Mouse (Mus musculus): ENCODE results near the gene Akip1. TPM values are rescaled to one million over a fixed set of nuclear protein-coding genes. Genes with fewer than 3 reads are reported as not detected.

Gene Akip1
- 10 to 100 TPM; 12.7 to 12.8 TPM for total RNA-seq (2021)

GRCm38 (mm10) chr7:109703190-109704015 lies at the start of gene Akip1, which contains the start of gene St5:
Gene Akip1, plus strand, starts transcription at chr7:109703690.
Gene St5, minus strand, starts transcription at chr7:109703605.
- DNase-seq (ENCODE audit: low spot score) = peak; percentile 88
- intact Hi-C loops (cut with DNase I) = no loop called here

GRCm38 (mm10) chr7:109654871-109655270 lies 48.6 kb upstream of the Akip1 start:
- DNase-seq (ENCODE audit: low spot score) = no peak
- intact Hi-C loops (cut with DNase I) = no loop called here

- intact Hi-C loops (cut with DNase I) = no loop called here
- no peak for DNase-seq (ENCODE audit: low spot score)
Observed at GRCm38 (mm10) chr7:109657884-109658283, 45.6 kb upstream of the Akip1 start.

GRCm38 (mm10) chr7:109659278-109659677 lies 44.2 kb upstream of the Akip1 start:
- intact Hi-C loops (cut with DNase I) = no loop called here

GRCm38 (mm10) chr7:109662626-109663025 lies 40.9 kb upstream of the Akip1 start:
- intact Hi-C loops (cut with DNase I) = no loop called here
- DNase-seq (ENCODE audit: low spot score) = no peak

More at GRCm38 (mm10) chr7:109659278-109659677, 44.2 kb upstream of the Akip1 start:
- no peak for DNase-seq (ENCODE audit: low spot score)

GRCm38 (mm10) chr7:109666664-109667063 lies 36.8 kb upstream of the Akip1 start:
- intact Hi-C loops (cut with DNase I) = no loop called here
- no peak for DNase-seq (ENCODE audit: low spot score)

- intact Hi-C loops (cut with DNase I) = loop anchor here (5.0 kb wide), 1 partner anchor 42 kb away; no protein-coding TSS in a partner anchor
- DNase-seq (ENCODE audit: low spot score) = no peak
Observed at GRCm38 (mm10) chr7:109669426-109670170, 33.9 kb upstream of the Akip1 start.

- intact Hi-C loops (cut with DNase I) = loop anchor here (5.0 kb wide), 1 partner anchor 45 kb away; no protein-coding TSS in a partner anchor
- peak; percentile 62 for DNase-seq (ENCODE audit: low spot score)
Observed at GRCm38 (mm10) chr7:109671581-109672471, 31.7 kb upstream of the Akip1 start.

- no peak for DNase-seq (ENCODE audit: low spot score)
- intact Hi-C loops (cut with DNase I) = loop anchor here (5.0 kb wide), 1 partner anchor 48 kb away; no protein-coding TSS in a partner anchor
Observed at GRCm38 (mm10) chr7:109674944-109675628, 28.4 kb upstream of the Akip1 start.

- no peak for DNase-seq (ENCODE audit: low spot score)
- intact Hi-C loops (cut with DNase I) = no loop called here
Observed at GRCm38 (mm10) chr7:109680284-109680683, 23.2 kb upstream of the Akip1 start.

GRCm38 (mm10) chr7:109680879-109681278 lies 22.6 kb upstream of the Akip1 start:
- intact Hi-C loops (cut with DNase I) = no loop called here
- no peak for DNase-seq (ENCODE audit: low spot score)

GRCm38 (mm10) chr7:109686585-109687128 lies 16.8 kb upstream of the Akip1 start:
- intact Hi-C loops (cut with DNase I) = no loop called here
- no peak for DNase-seq (ENCODE audit: low spot score)

- DNase-seq (ENCODE audit: low spot score) = no peak
- intact Hi-C loops (cut with DNase I) = no loop called here
Observed at GRCm38 (mm10) chr7:109690101-109690500, 13.4 kb upstream of the Akip1 start.

GRCm38 (mm10) chr7:109690961-109691360 lies 12.5 kb upstream of the Akip1 start:
- intact Hi-C loops (cut with DNase I) = no loop called here
- DNase-seq (ENCODE audit: low spot score) = no peak

- DNase-seq (ENCODE audit: low spot score) = no peak
- intact Hi-C loops (cut with DNase I) = no loop called here
Observed at GRCm38 (mm10) chr7:109694576-109695338, 8.7 kb upstream of the Akip1 start.

GRCm38 (mm10) chr7:109695339-109695726 lies 8.2 kb upstream of the Akip1 start:
- DNase-seq (ENCODE audit: low spot score) = no peak
- intact Hi-C loops (cut with DNase I) = no loop called here

GRCm38 (mm10) chr7:109700213-109700612 lies 3.3 kb upstream of the Akip1 start:
- intact Hi-C loops (cut with DNase I) = no loop called here
- no peak for DNase-seq (ENCODE audit: low spot score)

- DNase-seq (ENCODE audit: low spot score) = no peak
- intact Hi-C loops (cut with DNase I) = no loop called here
Observed at GRCm38 (mm10) chr7:109702721-109703120, 769 bp upstream of the Akip1 start.
